Mouse (Mus musculus) hindbrain, embryonic 14.5 days (tissue): ENCODE data around the gene Tmem40. TPM values are rescaled to one million over a fixed set of nuclear protein-coding genes. Genes with fewer than 3 reads are reported as not detected.

Experiments used
- ATAC-seq: fragments of 200-750 bp; cut with Nextera tagmentation; 2 replicates; pipeline ENCODE4 v1.8.0; 2017; ENCODE audit warnings: moderate number of reproducible peaks, mild to moderate bottlenecking, moderate TSS enrichment, moderate library complexity; ENCODE audit not compliant: low FRiP score
- DNase-seq: peaks from one replicate; pipeline ENCODE4 v3.0.0-alpha.2; 2015; ENCODE audit warnings: low spot score
- H3K27ac ChIP-seq: fragments of 300-500 bp; sonication (generic); 2 replicates; pipeline ENCODE4 v1.5.1; 2014; ENCODE audit warnings: mild to moderate bottlenecking, moderate library complexity
- H3K27me3 ChIP-seq: fragments of 300-500 bp; sonication (generic); 2 replicates; pipeline ENCODE4 v1.6.1; 2014; ENCODE audit warnings: mild to moderate bottlenecking, low read length, mixed read lengths; ENCODE audit not compliant: control insufficient read depth, insufficient read depth
- H3K36me3 ChIP-seq: fragments of 300-500 bp; sonication (generic); replicated peaks from 2 replicates; pipeline ENCODE4 v1.6.1; 2014; ENCODE audit not compliant: control insufficient read depth, insufficient read depth
- H3K4me1 ChIP-seq: fragments of 300-500 bp; sonication (generic); replicated peaks from 2 replicates; pipeline ENCODE4 v1.6.1; 2014; ENCODE audit warnings: antibody characterized with exemption, low read length, mixed read lengths; ENCODE audit not compliant: control insufficient read depth, insufficient read depth
- H3K4me2 ChIP-seq: fragments of 300-500 bp; sonication (generic); replicated peaks from 2 replicates; pipeline ENCODE4 v1.6.1; 2014; ENCODE audit warnings: mild to moderate bottlenecking, moderate library complexity
- H3K4me3 ChIP-seq: fragments of 300-500 bp; sonication (generic); replicated peaks from 2 replicates; pipeline ENCODE4 v1.5.1; 2014; ENCODE audit warnings: mild to moderate bottlenecking, low read length
- H3K9ac ChIP-seq: fragments of 300-500 bp; sonication (generic); 2 replicates; pipeline ENCODE4 v1.6.1; 2014
- H3K9me3 ChIP-seq: fragments of 300-500 bp; sonication (generic); 2 replicates; pipeline ENCODE4 v1.6.1; 2016; ENCODE audit warnings: low read length; ENCODE audit not compliant: control insufficient read depth
- WGBS: fragments of 180-500 bp; shearing (Covaris S2); extraction: QIAGEN DNeasy Blood & Tissue Kit; methylation state at CpG from one replicate; pipeline ENCODE4 v1.1.7; 2014; 5-methylcytosine and 5-hydroxymethylcytosine counted together
- polyA plus RNA-seq: library from polyadenylated mRNA; unstranded; fragments of >200 nt; fragmentation: Nextera tagmentation; extraction: Ambion mirVana; gene quantifications from 2 replicates; pipeline ENCODE4 v1.2.1, GENCODE M21; 2014

The Tmem40 gene
- polyA plus RNA-seq, 1 experiment from 2014 or later, result 1.8 TPM

DNA sequence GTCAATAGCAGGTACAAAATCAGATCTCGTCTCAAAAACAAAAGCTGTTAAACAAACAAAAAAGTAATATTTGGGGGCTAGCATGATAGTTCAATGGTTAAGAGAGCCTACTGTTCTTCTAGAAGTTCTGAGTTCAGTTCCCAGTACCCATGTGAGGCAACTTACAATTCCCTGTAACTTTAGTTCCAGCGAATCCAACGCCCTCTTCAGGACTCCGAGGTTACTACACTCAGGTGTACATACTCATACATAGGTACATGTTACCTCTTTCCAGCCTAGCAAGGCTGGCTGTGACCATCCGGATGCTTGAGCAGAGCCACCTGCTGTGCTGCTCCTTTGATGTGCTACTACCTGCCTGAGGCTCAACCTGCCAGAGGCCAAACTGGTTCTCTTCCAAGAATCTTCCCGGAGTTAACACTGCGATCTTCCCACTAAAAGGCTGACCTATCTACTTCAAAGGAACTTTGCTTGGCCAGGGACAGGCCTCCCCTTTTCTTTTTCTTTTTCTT is 65.4 kb downstream of the Tmem40 start:
- Histone ChIP-seq H3K4me2 (no peak overlapping the region), H3K9ac (no peak overlapping the region), H3K9me3 (no peaks in the 10 kb centered on the region), H3K27ac (no peak overlapping the region), H3K27me3 (no peaks in the 10 kb centered on the region), H3K36me3 (no peaks in the 10 kb centered on the region), H3K4me3 (no peak overlapping the region), H3K4me1 (no peaks in the 10 kb centered on the region)
- ATAC-seq, result no peak
- no peak for DNase-seq
- 87% methylated on average over 7 of the region's 7 CpGs for WGBS

DNA sequence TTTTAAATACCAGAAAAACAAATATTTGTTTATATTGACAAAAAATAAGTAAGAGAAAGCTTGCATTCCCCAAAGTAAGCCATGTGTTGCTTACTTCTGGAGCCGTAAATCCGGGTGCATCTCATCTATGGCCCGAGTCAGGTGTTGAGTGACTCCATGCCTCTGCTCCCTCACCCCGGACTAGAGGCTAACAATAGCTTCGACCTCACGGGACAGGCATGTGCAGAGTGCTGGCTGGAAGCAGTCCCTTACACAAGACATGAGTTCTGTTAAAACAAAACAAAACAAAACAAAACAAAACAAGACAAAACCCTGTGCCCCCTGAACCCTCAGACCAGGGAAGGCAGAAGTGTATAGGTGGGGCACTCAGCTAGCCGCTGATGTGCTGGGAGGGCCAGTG is 67.1 kb downstream of the Tmem40 start:
- H3K4me2 ChIP-seq, result no peak overlapping the region
- no peak overlapping the region for H3K27ac ChIP-seq
- DNase-seq (no peak), ATAC-seq (no peak)
- H3K27me3 ChIP-seq, result no peaks in the 10 kb centered on the region
- no peaks in the 10 kb centered on the region for H3K4me1 ChIP-seq
- WGBS, result 55% methylated on average over 7 of the region's 7 CpGs
- H3K9ac ChIP-seq, result no peak overlapping the region
- no peak overlapping the region for H3K4me3 ChIP-seq
- no peaks in the 10 kb centered on the region for H3K9me3 ChIP-seq
- no peaks in the 10 kb centered on the region for H3K36me3 ChIP-seq

DNA sequence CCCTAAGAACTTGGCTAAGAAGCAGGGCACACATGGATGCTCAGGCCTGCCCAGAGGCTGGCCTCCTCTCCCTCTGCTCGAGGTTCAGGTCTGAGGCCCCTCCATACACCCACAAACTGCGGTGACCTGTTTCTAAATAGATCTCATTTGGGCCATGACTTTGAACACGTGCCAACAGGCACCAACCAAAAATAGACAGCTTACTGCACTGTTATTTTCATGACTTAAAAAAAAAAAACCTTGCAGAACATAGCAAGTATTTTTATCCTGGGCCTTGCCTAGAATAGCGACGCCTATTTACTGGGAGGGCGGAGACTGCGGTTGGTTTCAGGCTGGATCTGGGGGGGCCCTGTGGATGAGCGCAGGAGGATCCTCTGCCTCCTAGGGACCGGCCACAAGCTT is 67.8 kb downstream of the Tmem40 start:
- Histone ChIP-seq H3K27me3 (no peaks in the 10 kb centered on the region), H3K4me1 (no peaks in the 10 kb centered on the region), H3K27ac (no peak overlapping the region), H3K4me2 (no peak overlapping the region), H3K9ac (no peak overlapping the region), H3K4me3 (no peak overlapping the region), H3K9me3 (no peaks in the 10 kb centered on the region), H3K36me3 (no peaks in the 10 kb centered on the region)
- 62% methylated on average over 9 of the region's 9 CpGs for WGBS
- ATAC-seq, result no peak
- DNase-seq, result no peak

DNA sequence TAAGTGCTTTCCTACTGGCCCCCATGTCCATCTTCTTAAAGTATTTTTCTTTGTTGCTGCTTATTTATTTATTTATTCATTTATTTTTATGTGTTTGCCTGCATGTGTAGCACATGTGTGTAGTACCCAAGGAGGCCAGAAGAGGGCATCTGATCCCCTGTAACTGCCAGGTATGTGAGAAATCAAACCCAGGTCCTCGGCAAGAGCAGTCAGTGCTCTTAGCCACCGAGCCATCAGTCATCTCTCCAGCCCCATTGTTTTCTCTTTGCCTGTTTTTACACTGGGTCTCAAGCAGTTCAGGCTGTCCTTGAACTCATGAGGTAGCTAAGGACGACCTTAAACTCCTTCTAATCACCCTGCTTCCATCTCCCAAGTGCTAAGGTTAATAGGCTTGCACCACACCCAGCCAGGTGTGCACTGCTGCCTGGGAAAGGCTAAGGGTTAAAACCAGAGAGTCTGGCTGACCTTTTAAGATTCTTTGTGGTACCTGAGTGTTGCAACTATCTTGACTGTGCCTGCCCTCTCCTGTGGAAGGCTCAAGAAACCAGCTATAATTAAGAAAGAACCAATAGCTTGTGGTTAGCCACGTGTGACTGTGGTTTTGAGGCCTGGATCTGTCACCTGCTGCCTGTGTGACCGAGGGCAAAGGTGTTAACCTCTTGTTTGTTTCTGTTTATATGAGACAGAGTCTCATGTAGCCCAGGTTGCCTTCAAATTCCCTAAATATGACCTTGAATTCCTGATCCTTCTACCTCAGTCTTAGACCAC is 69.1 kb downstream of the Tmem40 start:
- Histone ChIP-seq H3K27me3 (no peaks in the 10 kb centered on the region), H3K9me3 (no peaks in the 10 kb centered on the region), H3K27ac (no peak overlapping the region), H3K4me3 (no peak overlapping the region), H3K36me3 (no peaks in the 10 kb centered on the region), H3K4me1 (no peaks in the 10 kb centered on the region), H3K4me2 (no peak overlapping the region), H3K9ac (no peak overlapping the region)
- no peak for ATAC-seq
- 66% methylated on average over 5 of the region's 5 CpGs for WGBS
- no peak for DNase-seq

DNA sequence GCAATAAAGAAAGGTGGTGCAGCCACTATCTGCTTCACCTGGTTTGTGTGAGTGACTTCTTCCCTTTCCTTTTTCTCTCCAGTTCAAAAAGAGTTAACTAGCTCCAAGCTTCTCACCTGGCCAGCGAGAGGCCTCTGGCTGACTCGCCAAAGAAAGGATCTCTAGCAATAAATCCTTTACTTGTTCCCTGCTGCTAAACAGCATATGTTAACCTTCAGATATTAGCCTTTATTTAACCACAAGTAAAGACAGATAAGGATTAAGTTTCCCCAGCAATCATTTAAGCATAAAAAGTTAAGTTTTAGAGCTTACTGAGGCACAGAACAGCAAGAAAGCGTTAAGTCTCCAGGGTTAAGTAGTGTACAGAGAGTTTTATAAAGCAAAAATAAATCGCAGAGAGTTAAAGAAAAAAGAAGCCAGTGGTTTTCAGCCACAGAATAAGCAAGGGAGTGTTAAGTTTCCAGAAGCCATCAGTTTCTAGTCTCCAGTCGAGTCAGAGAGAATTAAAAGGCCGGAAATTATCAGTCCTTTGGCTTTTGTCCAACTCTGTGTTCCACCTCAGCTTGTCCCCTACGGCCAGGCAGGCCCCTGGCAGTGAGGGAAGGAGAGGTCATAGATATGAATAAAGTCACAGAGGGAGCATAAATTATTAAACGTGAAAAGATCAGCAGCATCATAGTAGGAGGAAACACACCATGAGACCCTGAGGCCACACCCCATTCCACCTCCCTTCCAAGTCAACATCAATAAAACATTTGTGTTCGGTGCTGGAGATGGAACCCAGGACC is 69.9 kb downstream of the Tmem40 start:
- Histone ChIP-seq H3K9me3 (no peaks in the 10 kb centered on the region), H3K27me3 (no peaks in the 10 kb centered on the region), H3K9ac (no peak overlapping the region), H3K36me3 (no peaks in the 10 kb centered on the region), H3K4me1 (no peaks in the 10 kb centered on the region), H3K4me3 (no peak overlapping the region), H3K4me2 (no peak overlapping the region), H3K27ac (no peak overlapping the region)
- no peak for DNase-seq
- ATAC-seq, result no peak
- 62% methylated on average over 9 of the region's 9 CpGs for WGBS

DNA sequence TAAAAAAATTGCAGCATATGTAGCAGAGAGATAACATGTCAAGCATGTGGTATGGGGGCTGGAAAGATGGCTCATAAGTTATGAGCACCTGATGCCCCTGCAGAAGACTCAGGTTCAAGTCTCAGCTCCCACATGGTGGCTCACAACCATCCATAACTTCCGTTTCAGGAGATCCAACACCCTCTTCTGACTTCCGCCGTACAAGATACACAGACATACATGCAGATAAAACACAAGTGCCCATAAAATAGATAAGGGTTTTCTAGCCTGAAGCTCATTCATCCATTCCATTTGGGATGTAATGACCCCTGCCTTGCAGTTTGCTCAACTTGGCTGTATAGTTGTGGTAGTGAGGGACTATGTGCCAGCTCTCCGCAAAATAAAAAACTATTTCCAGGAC is 72.1 kb downstream of the Tmem40 start:
- no peak for ATAC-seq
- H3K4me1 ChIP-seq, result no peaks in the 10 kb centered on the region

DNA sequence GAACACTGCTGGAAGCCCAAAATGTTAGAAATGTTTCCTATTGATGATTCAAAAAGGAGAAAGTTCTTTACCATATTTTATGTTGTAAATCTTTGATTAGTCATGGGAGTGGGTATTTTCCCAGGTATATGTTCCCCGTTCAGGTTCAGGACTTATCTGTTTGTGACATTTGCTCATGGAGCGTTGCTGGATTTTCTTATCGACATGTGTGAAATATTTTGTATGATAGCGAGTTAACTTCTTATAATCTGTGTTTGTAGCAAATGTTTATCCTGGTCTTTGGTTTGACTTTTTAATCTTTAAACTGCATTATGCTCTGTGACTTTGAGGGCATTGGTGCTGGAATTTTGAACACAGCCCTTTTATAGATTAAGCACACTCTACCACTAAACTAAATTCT is 73.6 kb downstream of the Tmem40 start:
- H3K9me3 ChIP-seq, result peaks cover 3% of the 10 kb centered on the region; the same call in 1 of the 2 replicates
- DNase-seq (no peak), ATAC-seq (no peak)
- no peak overlapping the region for H3K4me3 ChIP-seq
- no peak overlapping the region for H3K27ac ChIP-seq
- no peaks in the 10 kb centered on the region for H3K27me3 ChIP-seq
- 91% methylated on average over 4 of the region's 4 CpGs for WGBS
- no peak overlapping the region for H3K9ac ChIP-seq
- H3K4me2 ChIP-seq, result no peak overlapping the region
- no peaks in the 10 kb centered on the region for H3K4me1 ChIP-seq
- H3K36me3 ChIP-seq, result no peaks in the 10 kb centered on the region

More for the DNA sequence above, 72.1 kb downstream of the Tmem40 start:
- Histone ChIP-seq H3K27ac (no peak overlapping the region), H3K4me2 (no peak overlapping the region), H3K9ac (no peak overlapping the region), H3K36me3 (no peaks in the 10 kb centered on the region), H3K9me3 (peaks cover 3% of the 10 kb centered on the region; the same call in 1 of the 2 replicates), H3K4me3 (no peak overlapping the region), H3K27me3 (no peaks in the 10 kb centered on the region)
- 97% methylated on average over 4 of the region's 4 CpGs for WGBS
- DNase-seq, result no peak

DNA sequence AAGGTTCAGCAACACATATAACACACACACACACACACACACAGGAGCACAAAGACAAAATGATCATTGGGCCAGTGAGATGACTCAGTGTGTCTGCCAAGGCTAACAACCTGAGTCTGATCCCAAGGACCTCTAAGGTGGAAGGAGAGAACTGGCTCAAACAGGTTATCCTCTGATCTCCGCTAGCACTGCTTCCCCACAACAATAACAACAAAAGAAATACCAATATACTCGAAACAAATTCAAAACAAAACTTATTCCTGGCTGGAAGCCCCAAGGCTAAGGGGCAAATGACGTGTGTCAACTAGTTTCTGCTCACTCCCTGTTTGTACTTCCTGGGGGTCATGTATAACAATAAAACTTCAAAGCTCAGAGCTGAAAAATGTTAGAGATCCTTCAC is 74.5 kb downstream of the Tmem40 start:
- H3K9ac ChIP-seq, result no peak overlapping the region
- no peaks in the 10 kb centered on the region for H3K4me1 ChIP-seq
- H3K9me3 ChIP-seq, result peaks cover 3% of the 10 kb centered on the region; the same call in 1 of the 2 replicates
- DNase-seq (no peak), ATAC-seq (no peak)
- no peaks in the 10 kb centered on the region for H3K27me3 ChIP-seq
- no peak overlapping the region for H3K4me2 ChIP-seq
- WGBS, result 76% methylated on average over 3 of the region's 3 CpGs
- no peak overlapping the region for H3K27ac ChIP-seq
- H3K36me3 ChIP-seq, result no peaks in the 10 kb centered on the region
- no peak overlapping the region for H3K4me3 ChIP-seq

DNA sequence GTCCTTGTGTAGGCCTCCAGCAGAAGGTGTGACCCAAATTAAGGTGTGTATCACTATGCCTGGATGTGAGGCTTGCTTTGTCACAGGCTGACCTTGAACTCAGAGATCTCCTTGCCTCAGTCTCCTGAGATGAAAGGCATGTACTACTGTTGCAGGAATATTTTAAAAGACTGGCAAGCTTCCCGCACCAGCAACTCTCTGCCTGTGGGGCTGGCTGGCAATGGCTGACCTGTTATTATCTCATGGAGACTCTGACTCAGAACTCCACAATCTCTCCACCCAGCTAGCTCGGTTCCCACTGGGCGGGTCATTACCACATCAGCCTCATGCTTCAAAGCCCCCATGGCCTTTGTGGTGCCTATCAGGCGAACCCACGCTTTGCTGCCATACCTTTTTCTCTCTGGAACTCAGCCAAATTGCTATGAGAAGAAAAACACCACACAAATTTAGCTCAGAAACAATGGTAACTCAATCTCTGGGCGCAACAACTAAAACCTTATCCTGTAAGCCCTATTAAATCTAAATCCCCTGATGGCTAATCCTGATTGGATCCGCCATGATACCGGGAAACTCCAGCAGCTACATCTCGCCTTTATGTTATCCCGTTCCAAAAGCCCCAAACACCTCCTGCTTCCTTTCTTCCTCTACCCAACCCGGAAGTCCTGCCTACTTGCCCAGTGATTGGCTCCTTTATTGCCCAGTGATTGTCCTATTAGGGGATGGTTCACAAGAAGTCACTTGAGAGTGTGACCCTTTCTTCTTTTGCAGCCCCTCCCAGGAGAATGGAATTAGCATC is 77.2 kb downstream of the Tmem40 start:
- no peak for ATAC-seq

More for the DNA sequence above, 77.2 kb downstream of the Tmem40 start:
- Histone ChIP-seq H3K27me3 (no peaks in the 10 kb centered on the region), H3K27ac (no peak overlapping the region), H3K4me3 (no peak overlapping the region), H3K9ac (no peak overlapping the region), H3K4me2 (peak overlapping the region; percentile 19; the same call in 1 of the 2 replicates), H3K36me3 (no peaks in the 10 kb centered on the region), H3K9me3 (peaks cover 3% of the 10 kb centered on the region; the same call in 1 of the 2 replicates), H3K4me1 (no peaks in the 10 kb centered on the region)
- no peak for DNase-seq
- 55% methylated on average over 11 of the region's 11 CpGs for WGBS
